Mouse (Mus musculus) liver, postnatal 0 days (tissue): Measurements from ENCODE around the gene Cabp4.

Experiments
- CTCF ChIP-seq: sonication (generic); IDR thresholded peaks from 2 replicates; pipeline ENCODE4 v1.5.1; 2016; ENCODE audit warnings: antibody characterized with exemption, low read depth
- EP300 ChIP-seq: IDR thresholded peaks from 2 replicates; pipeline ENCODE4 v1.6.1; 2016; ENCODE audit warnings: antibody characterized with exemption, low read depth, mild to moderate bottlenecking

DNA sequence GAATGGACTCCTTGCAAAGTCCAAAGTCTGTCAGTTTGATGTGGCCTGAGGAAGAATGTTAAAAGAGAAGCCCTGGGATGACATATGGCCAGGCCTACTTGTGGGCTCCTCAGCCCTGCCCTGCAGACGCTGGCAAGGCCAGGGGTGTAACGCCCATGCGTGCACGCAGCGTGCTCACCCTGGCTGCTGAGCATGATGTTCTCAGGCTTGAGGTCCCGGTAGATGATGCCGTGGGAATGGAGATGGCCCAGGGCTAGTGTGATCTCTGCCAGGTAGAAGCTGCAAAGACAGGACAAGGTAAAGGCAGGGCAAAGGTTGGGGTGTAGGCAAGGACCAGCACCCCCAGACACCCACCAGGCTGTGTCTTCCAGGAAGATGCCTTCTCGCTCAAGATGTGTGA is 15.2 kb upstream of the Cabp4 start:
- no peak for TF ChIP-seq CTCF
- TF ChIP-seq EP300, result no peak
